Mouse (Mus musculus) ES-Bruce4 (cell line): ENCODE results near the gene Tspo.

Experiments used
- EP300 ChIP-seq: IDR thresholded peaks from 2 replicates; pipeline ENCODE4 v1.6.1; 2011; ENCODE audit warnings: low read depth, low read length; ENCODE audit not compliant: insufficient read depth
- POLR2A ChIP-seq: IDR thresholded peaks from one replicate; pipeline ENCODE4 v1.8.1; 2011; ENCODE audit warnings: low read length; ENCODE audit not compliant: insufficient read depth

- TF ChIP-seq POLR2A, result no peak
- no peak for TF ChIP-seq EP300
These were observed 30.8 kb upstream of the Tspo start for GRCm38 (mm10) chr15:83532606-83533005.
